Mouse (Mus musculus): ENCODE results near the gene Gon4l. TPM values are rescaled to one million over a fixed set of nuclear protein-coding genes. Genes with fewer than 3 reads are reported as not detected.

The Gon4l gene
- polyA plus RNA-seq, 1 experiment from 2014 or later = 15.7 TPM

GRCm38 (mm10) chr3:88949786-88950575 is 115.0 kb downstream of the Gon4l start:
- WGBS = under 1% methylated on average over 70 of the region's 92 CpGs
- peak overlapping the region; percentile 93 for H3K9ac ChIP-seq (replicated peaks; ENCODE audit: low read depth, low read length)
- peak; percentile 92 for ATAC-seq (ENCODE audit: insufficient number of reproducible peaks, insufficient read depth, low FRiP score, low read depth)

GRCm38 (mm10) chr3:88950576-88951326 is 115.7 kb downstream of the Gon4l start, which contains the start of the genes Ash1l and Dap3:
TSS of gene Ash1l (plus strand) at chr3:88950622.
TSS of gene Dap3 (minus strand) at chr3:88951181.
- peak within 1 kb of the TSS; percentile 68 for H3K4me2 ChIP-seq (replicated peaks; ENCODE audit: low read depth, low read length)
- H3K4me1 ChIP-seq (ENCODE audit: control insufficient read depth, insufficient read depth, low read length) = peaks cover 13% of the 10 kb centered on the region; the same call in 1 of the 2 replicates
- WGBS = under 1% methylated on average over 39 of the region's 64 CpGs
- no peaks in the 10 kb centered on the region for H3K36me3 ChIP-seq (ENCODE audit: control insufficient read depth, insufficient read depth, low read length)
- H3K4me3 ChIP-seq (ENCODE audit: low read depth, low read length) = peak within 1 kb of the TSS; percentile 59
- peak within 1 kb of the TSS; percentile 100 for H3K27ac ChIP-seq (ENCODE audit: low read length)
- peak within 1 kb of the TSS; percentile 93 for H3K9ac ChIP-seq (replicated peaks; ENCODE audit: low read depth, low read length)
- no peaks in the 10 kb centered on the region for H3K27me3 ChIP-seq (ENCODE audit: control insufficient read depth, insufficient read depth, low read length)
- H3K9me3 ChIP-seq (ENCODE audit: control insufficient read depth, low read depth, low read length) = no peaks in the 10 kb centered on the region
- peak; percentile 71 for ATAC-seq (ENCODE audit: insufficient number of reproducible peaks, insufficient read depth, low FRiP score, low read depth)

More at GRCm38 (mm10) chr3:88949786-88950575, 115.0 kb downstream of the Gon4l start:
- no peaks in the 10 kb centered on the region for H3K27me3 ChIP-seq (ENCODE audit: control insufficient read depth, insufficient read depth, low read length)
- H3K4me1 ChIP-seq (ENCODE audit: control insufficient read depth, insufficient read depth, low read length) = peaks cover 13% of the 10 kb centered on the region; the same call in 1 of the 2 replicates
- peak overlapping the region; percentile 68 for H3K4me2 ChIP-seq (replicated peaks; ENCODE audit: low read depth, low read length)
- peak overlapping the region; percentile 59 for H3K4me3 ChIP-seq (ENCODE audit: low read depth, low read length)
- no peaks in the 10 kb centered on the region for H3K36me3 ChIP-seq (ENCODE audit: control insufficient read depth, insufficient read depth, low read length)
- H3K9me3 ChIP-seq (ENCODE audit: control insufficient read depth, low read depth, low read length) = no peaks in the 10 kb centered on the region
- H3K27ac ChIP-seq (ENCODE audit: low read length) = peak overlapping the region; percentile 100

- Histone ChIP-seq H3K4me2 (replicated peaks; ENCODE audit: low read depth, low read length) (peak overlapping the region; percentile 65), H3K4me3 (ENCODE audit: low read depth, low read length) (peak overlapping the region; percentile 59), H3K27me3 (ENCODE audit: control insufficient read depth, insufficient read depth, low read length) (no peaks in the 10 kb centered on the region), H3K36me3 (ENCODE audit: control insufficient read depth, insufficient read depth, low read length) (no peaks in the 10 kb centered on the region), H3K27ac (ENCODE audit: low read length) (peak overlapping the region; percentile 100), H3K9me3 (ENCODE audit: control insufficient read depth, low read depth, low read length) (no peaks in the 10 kb centered on the region), H3K9ac (replicated peaks; ENCODE audit: low read depth, low read length) (peak overlapping the region; percentile 93), H3K4me1 (ENCODE audit: control insufficient read depth, insufficient read depth, low read length) (peaks cover 13% of the 10 kb centered on the region; the same call in 1 of the 2 replicates)
- WGBS = 0% methylated on average over 5 of the region's 5 CpGs
- no peak for ATAC-seq (ENCODE audit: insufficient number of reproducible peaks, insufficient read depth, low FRiP score, low read depth)
Observed at GRCm38 (mm10) chr3:88951327-88951800, 116.3 kb downstream of the Gon4l start.

GRCm38 (mm10) chr3:88953246-88953645 is 118.2 kb downstream of the Gon4l start:
- ATAC-seq (ENCODE audit: insufficient number of reproducible peaks, insufficient read depth, low FRiP score, low read depth) = no peak
- Histone ChIP-seq H3K4me3 (ENCODE audit: low read depth, low read length) (no peak overlapping the region), H3K27ac (ENCODE audit: low read length) (no peak overlapping the region), H3K9ac (replicated peaks; ENCODE audit: low read depth, low read length) (no peak overlapping the region), H3K27me3 (ENCODE audit: control insufficient read depth, insufficient read depth, low read length) (no peaks in the 10 kb centered on the region), H3K4me2 (replicated peaks; ENCODE audit: low read depth, low read length) (no peak overlapping the region), H3K4me1 (ENCODE audit: control insufficient read depth, insufficient read depth, low read length) (peaks cover 7% of the 10 kb centered on the region; the same call in 1 of the 2 replicates), H3K9me3 (ENCODE audit: control insufficient read depth, low read depth, low read length) (no peaks in the 10 kb centered on the region), H3K36me3 (ENCODE audit: control insufficient read depth, insufficient read depth, low read length) (no peaks in the 10 kb centered on the region)
- WGBS = 79% methylated on average over 4 of the region's 4 CpGs

GRCm38 (mm10) chr3:88953736-88954135 is 118.7 kb downstream of the Gon4l start:
- no peak overlapping the region for H3K4me2 ChIP-seq (replicated peaks; ENCODE audit: low read depth, low read length)
- no peaks in the 10 kb centered on the region for H3K36me3 ChIP-seq (ENCODE audit: control insufficient read depth, insufficient read depth, low read length)
- H3K9me3 ChIP-seq (ENCODE audit: control insufficient read depth, low read depth, low read length) = no peaks in the 10 kb centered on the region
- H3K9ac ChIP-seq (replicated peaks; ENCODE audit: low read depth, low read length) = no peak overlapping the region
- no peak overlapping the region for H3K27ac ChIP-seq (ENCODE audit: low read length)
- ATAC-seq (ENCODE audit: insufficient number of reproducible peaks, insufficient read depth, low FRiP score, low read depth) = no peak
- H3K27me3 ChIP-seq (ENCODE audit: control insufficient read depth, insufficient read depth, low read length) = no peaks in the 10 kb centered on the region
- H3K4me1 ChIP-seq (ENCODE audit: control insufficient read depth, insufficient read depth, low read length) = peaks cover 5% of the 10 kb centered on the region; the same call in 1 of the 2 replicates
- H3K4me3 ChIP-seq (ENCODE audit: low read depth, low read length) = no peak overlapping the region

Other genes starting within 250 kb of the Gon4l start
- 108 and 119 TPM in 2 replicates for gene Arhgef2, start 229.3 kb upstream of the Gon4l start, polyA plus RNA-seq (2014; fragmentation: Nextera tagmentation; extraction: Ambion mirVana)
- not detected in 2 replicates for gene Rxfp4, start 182.1 kb upstream of the Gon4l start, polyA plus RNA-seq (2014; fragmentation: Nextera tagmentation; extraction: Ambion mirVana)
- gene Khdc4, start 149.4 kb upstream of the Gon4l start, polyA plus RNA-seq (2014; fragmentation: Nextera tagmentation; extraction: Ambion mirVana) = 81.9 and 90.4 TPM in 2 replicates
- gene Rit1, start 118.4 kb upstream of the Gon4l start, polyA plus RNA-seq (2014; fragmentation: Nextera tagmentation; extraction: Ambion mirVana) = 63.4 and 73.9 TPM in 2 replicates
- gene Syt11, start 60.1 kb upstream of the Gon4l start, polyA plus RNA-seq (2014; fragmentation: Nextera tagmentation; extraction: Ambion mirVana) = 27.7 and 29.3 TPM in 2 replicates
- gene Msto1, start 78.8 kb downstream of the Gon4l start, polyA plus RNA-seq (2014; fragmentation: Nextera tagmentation; extraction: Ambion mirVana) = 40.5 and 43.5 TPM in 2 replicates
- 30.8 and 31.4 TPM in 2 replicates for gene Ash1l, start 115.4 kb downstream of the Gon4l start, polyA plus RNA-seq (2014; fragmentation: Nextera tagmentation; extraction: Ambion mirVana)
- 137 and 149 TPM in 2 replicates for gene Dap3, start 116.0 kb downstream of the Gon4l start, polyA plus RNA-seq (2014; fragmentation: Nextera tagmentation; extraction: Ambion mirVana)

Measured in stomach, embryonic 14.5 days (tissue).